Mouse (Mus musculus) heart, adult 2 months (tissue): ENCODE measurements around the gene Wdr31. TPM values are rescaled to one million over a fixed set of nuclear protein-coding genes. Genes with fewer than 3 reads are reported as not detected.
"Not testable (repeated sequence)": the region's sequence is repeated elsewhere in the genome, so short reads cannot be mapped to it uniquely, and the experiment has no call there.

Experiments used
- DNase-seq, 2 experiments: peaks; one replicate each; pipeline ENCODE4 v3.0.0; 2021
- H3K27ac ChIP-seq: fragments of 200-600 bp; 2 replicates; pipeline ENCODE4 v1.8.1; 2022
- H3K27me3 ChIP-seq: fragments of 200-500 bp; 2 replicates; pipeline ENCODE4 v1.6.1; 2012; ENCODE audit warnings: mild to moderate bottlenecking, low read length, inconsistent platforms, mixed read lengths; ENCODE audit not compliant: control insufficient read depth, insufficient read depth
- H3K36me3 ChIP-seq: fragments of 200-500 bp; 2 replicates; pipeline ENCODE4 v1.6.1; 2012; ENCODE audit warnings: low read length, inconsistent platforms; ENCODE audit not compliant: control insufficient read depth, insufficient read depth
- H3K4me1 ChIP-seq: fragments of 200-500 bp; 2 replicates; pipeline ENCODE4 v1.6.1; 2011; ENCODE audit warnings: low read length; ENCODE audit not compliant: control insufficient read depth, insufficient read depth
- H3K4me3 ChIP-seq: fragments of 200-600 bp; 2 replicates; pipeline ENCODE4 v1.8.1; 2022
- H3K79me2 ChIP-seq: fragments of 200-500 bp; replicated peaks from 2 replicates; pipeline ENCODE4 v1.6.1; 2012; ENCODE audit warnings: mild to moderate bottlenecking, inconsistent platforms, low read length, moderate library complexity, mixed read lengths; ENCODE audit not compliant: control insufficient read depth, insufficient read depth
- H3K9ac ChIP-seq: fragments of 200-500 bp; 2 replicates; pipeline ENCODE4 v1.6.1; 2012; ENCODE audit warnings: low read depth, mild to moderate bottlenecking, control low read depth, inconsistent platforms, low read length, mixed read lengths
- CTCF ChIP-seq: fragments of 200-600 bp; IDR thresholded peaks from 2 replicates; pipeline ENCODE4 v1.8.1; 2022; ENCODE audit warnings: antibody characterized with exemption, mild to moderate bottlenecking, moderate library complexity
- EP300 ChIP-seq: fragments of 200-500 bp; IDR thresholded peaks from 2 replicates; pipeline ENCODE4 v1.6.1; 2011; ENCODE audit warnings: low read depth, low read length, control low read depth; ENCODE audit not compliant: insufficient read depth
- POLR2A ChIP-seq: fragments of 200-500 bp; IDR thresholded peaks from 2 replicates; pipeline ENCODE4 v1.6.1; 2011; ENCODE audit warnings: mild to moderate bottlenecking, low read depth, low read length, control low read depth; ENCODE audit not compliant: insufficient read depth
- WGBS: fragments of 180-500 bp; shearing (Covaris S2); methylation state at CpG from one replicate; pipeline ENCODE4 v1.1.7; 2018; 5-methylcytosine and 5-hydroxymethylcytosine counted together
- intact Hi-C: fragments of 180-260 bp; cut with DNase I; formaldehyde crosslinking; loops from one replicate; pipeline ENCODE4 v1.15.1; 2025
- polyA plus RNA-seq: library from polyadenylated mRNA; depleted of rRNA; stranded (reverse); fragments of >200 nt; gene quantifications from 2 replicates; pipeline ENCODE4 v1.2.3, GENCODE M21; 2012
- total RNA-seq, 2 experiments: library from RNA; stranded (reverse); gene quantifications; 2 replicates each; pipeline ENCODE4 v1.2.3; 2021

The Wdr31 gene
- total and polyA plus RNA-seq, 3 experiments, result 0.20 to 0.57 (median 0.35) TPM

- Histone ChIP-seq H3K4me3 (no peak overlapping the region), H3K36me3 (peaks cover 4% of the 10 kb centered on the region; the same call in 1 of the 2 replicates), H3K79me2 (no peaks in the 10 kb centered on the region), H3K27me3 (no peaks in the 10 kb centered on the region), H3K27ac (no peak overlapping the region), H3K4me1 (peaks cover 3% of the 10 kb centered on the region), H3K9ac (no peak overlapping the region)
- intact Hi-C loops, result no loop called here
- 32% methylated on average over 10 of the region's 10 CpGs for WGBS
- peak in 1 of 2 experiments; percentile 13 for DNase-seq
- TF ChIP-seq CTCF (no peak), POLR2A (no peak), EP300 (no peak)
Measured at GRCm38 (mm10) chr4:62480709-62481605, 10.3 kb upstream of the Wdr31 start.

- DNase-seq, result peak; percentile 42 to 45
- 4% methylated on average over 71 of the region's 71 CpGs for WGBS
- H3K4me3 ChIP-seq, result peak within 1 kb of the TSS; percentile 46
- no peaks in the 10 kb centered on the region for H3K79me2 ChIP-seq
- H3K9ac ChIP-seq, result peak within 1 kb of the TSS; percentile 44
- H3K36me3 ChIP-seq, result peaks cover 4% of the 10 kb centered on the region; the same call in 1 of the 2 replicates
- H3K27me3 ChIP-seq, result no peaks in the 10 kb centered on the region
- TF ChIP-seq CTCF (no peak), EP300 (no peak), POLR2A (no peak)
- intact Hi-C loops, result no loop called here
- no peak within 1 kb of the TSS for H3K27ac ChIP-seq
- peaks cover 3% of the 10 kb centered on the region for H3K4me1 ChIP-seq
Measured at GRCm38 (mm10) chr4:62479937-62480708, 9.4 kb upstream of the Wdr31 start, which contains the start of gene Bspry. Bspry (plus strand) TSS chr4:62480053.

GRCm38 (mm10) chr4:62479593-62479936 is 8.9 kb upstream of the Wdr31 start:
- 11% methylated on average over 11 of the region's 11 CpGs for WGBS
- peak; percentile 57 for TF ChIP-seq CTCF
- H3K4me3 ChIP-seq, result peak overlapping the region; percentile 46
- intact Hi-C loops, H3K79me2 ChIP-seq, H3K4me1 ChIP-seq, H3K27me3 ChIP-seq, H3K36me3 ChIP-seq, DNase-seq, H3K27ac ChIP-seq: not testable (repeated sequence)
- H3K9ac ChIP-seq, result peak overlapping the region; percentile 43; the same call in 1 of the 2 replicates

- TF ChIP-seq EP300, result no peak
- no peak for TF ChIP-seq POLR2A
- TF ChIP-seq CTCF, result no peak
- intact Hi-C loops, result no loop called here
- no peaks in the 10 kb centered on the region for H3K27me3 ChIP-seq
- no peak overlapping the region for H3K4me3 ChIP-seq
- peaks cover 3% of the 10 kb centered on the region for H3K4me1 ChIP-seq
- H3K36me3 ChIP-seq, result peaks cover 4% of the 10 kb centered on the region; the same call in 1 of the 2 replicates
- H3K79me2 ChIP-seq, result no peaks in the 10 kb centered on the region
- DNase-seq, result no peak
- WGBS, result 88% methylated on average over 6 of the region's 6 CpGs
- no peak overlapping the region for H3K9ac ChIP-seq
- no peak overlapping the region for H3K27ac ChIP-seq
Measured at GRCm38 (mm10) chr4:62477542-62478244, 7.0 kb upstream of the Wdr31 start.

DNA sequence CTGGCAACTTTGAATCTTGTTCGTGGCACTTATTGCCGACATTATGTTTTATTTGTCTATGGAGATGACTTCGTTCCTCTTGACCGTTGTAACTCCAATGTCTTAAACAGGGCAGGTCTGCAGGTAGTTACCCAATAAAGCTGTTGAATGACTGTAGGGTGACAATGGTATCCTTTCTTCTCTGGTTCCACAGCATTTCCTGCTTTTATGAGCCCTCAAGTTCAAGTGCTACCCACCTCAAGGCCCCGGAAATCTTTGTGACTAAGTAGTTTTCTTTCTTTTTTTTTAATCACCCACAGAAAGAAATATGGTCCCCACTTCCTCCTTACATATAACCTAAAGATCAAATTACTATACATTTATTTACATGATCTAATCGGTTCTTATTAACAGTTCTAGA is 5.1 kb upstream of the Wdr31 start:
- Histone ChIP-seq H3K4me3 (no peak overlapping the region), H3K36me3 (peaks cover 4% of the 10 kb centered on the region; the same call in 1 of the 2 replicates), H3K9ac (no peak overlapping the region), H3K4me1 (peaks cover 3% of the 10 kb centered on the region), H3K27me3 (no peaks in the 10 kb centered on the region), H3K79me2 (no peaks in the 10 kb centered on the region), H3K27ac (no peak overlapping the region)
- intact Hi-C loops, result no loop called here
- TF ChIP-seq CTCF (no peak), EP300 (no peak), POLR2A (no peak)
- no peak for DNase-seq
- WGBS, result 84% methylated on average over 6 of the region's 6 CpGs
